ENCODE assay signal across 9 mouse cellular contexts in the genomic region with DNA sequence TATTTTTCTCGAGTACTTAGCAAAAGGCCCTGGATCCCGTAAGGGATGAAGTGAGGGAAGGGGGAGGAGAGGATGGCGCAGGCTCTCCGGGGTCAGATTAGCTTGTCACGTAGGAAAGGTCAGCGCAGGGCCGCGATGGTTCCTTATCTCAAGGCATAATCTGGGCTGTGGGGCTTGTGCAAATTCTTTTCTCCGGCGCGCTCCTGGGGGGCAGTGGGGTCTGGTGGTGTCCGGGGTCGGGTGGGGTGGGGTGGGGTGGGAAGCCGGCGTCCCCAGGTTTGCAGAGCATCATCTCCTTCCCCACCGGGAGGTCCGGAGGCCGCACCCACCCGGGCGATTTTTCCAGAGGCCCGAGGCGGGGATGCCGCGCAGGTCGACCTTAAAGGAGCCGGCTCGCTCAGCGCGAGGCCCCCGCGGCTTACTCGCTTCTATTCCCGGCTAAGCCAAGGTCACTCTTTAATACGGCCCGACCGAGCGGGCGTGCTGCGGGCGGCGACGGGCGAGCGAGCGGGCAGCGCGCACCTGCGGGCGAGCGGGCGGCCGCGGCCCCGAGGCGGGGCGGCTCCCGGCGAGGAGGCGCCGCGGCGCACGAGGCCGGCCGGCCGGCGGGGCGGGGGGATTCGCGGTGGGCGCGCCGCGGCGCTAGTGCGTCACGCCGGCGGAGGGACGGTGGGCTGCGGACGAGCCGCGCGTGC. TPM values are rescaled to one million over a fixed set of nuclear protein-coding genes. Genes with fewer than 3 reads are reported as not detected.
DNase-seq lines count a peak whose midpoint lies in the region; ATAC-seq lines count a peak whose summit lies in the region.
"Had no signal": no experiment of that assay in that cellular context is flagged by ENCODE, and none has a peak within 500 bp of the region (broad histone marks: within the 10 kb centered on the region; RNA-seq: fewer than 3 reads in every experiment).

No protein-coding gene starts in this region.

- H3K27ac ChIP-seq in forebrain, embryonic 15.5 days (replicated peaks): peak overlapping the region; percentile 85
- peak overlapping the region; percentile 92 for H3K27ac ChIP-seq in midbrain, embryonic 15.5 days

- H3K36me3 ChIP-seq in forebrain, embryonic 15.5 days: no peaks in the 10 kb centered on the region
- no peaks in the 10 kb centered on the region for H3K36me3 ChIP-seq in midbrain, embryonic 15.5 days (replicated peaks)

- peak; percentile 85 for ATAC-seq in forebrain, embryonic 15.5 days (replicated peaks)
- ATAC-seq in midbrain, embryonic 15.5 days (replicated peaks): peak; percentile 91
- no peak for ATAC-seq in monocyte, adult 5-6 weeks (replicated peaks; ENCODE audit: insufficient number of reproducible peaks, low FRiP score, low TSS enrichment, poor library complexity, severe bottlenecking)

- H3K9ac ChIP-seq in forebrain, embryonic 15.5 days (replicated peaks): peak overlapping the region; percentile 81
- H3K9ac ChIP-seq in midbrain, embryonic 15.5 days: peak overlapping the region; percentile 86

- DNase-seq in left cerebral cortex, adult 18-20 months (ENCODE audit: low spot score in 2 of 2): peak; percentile 30 to 40
- DNase-seq in left cerebral cortex, adult 9 months (ENCODE audit: low spot score in 2 of 2): no peak
- DNase-seq in cerebellum, adult 11 months: peak; percentile 35
- peak; percentile 16 for DNase-seq in kidney, postnatal 10 days
- no peak for DNase-seq in T-cell, adult 2 months (ENCODE audit: low spot score)

- 0 out of 2 replicates have a peak, but pooled peaks cover 4% of the 10 kb centered on the region for H3K4me1 ChIP-seq in forebrain, embryonic 15.5 days
- H3K4me1 ChIP-seq in midbrain, embryonic 15.5 days: peaks cover 16% of the 10 kb centered on the region

- under 1% methylated on average over 62 of the region's 85 CpGs for WGBS in forebrain, embryonic 15.5 days
- WGBS in midbrain, embryonic 15.5 days: under 1% methylated on average over 57 of the region's 85 CpGs

- H3K4me3 ChIP-seq in forebrain, embryonic 15.5 days: peak overlapping the region; percentile 97
- peak overlapping the region; percentile 65 for H3K4me3 ChIP-seq in midbrain, embryonic 15.5 days
- H3K4me3 ChIP-seq: myocyte had no signal

- peak overlapping the region; percentile 91 for H3K4me2 ChIP-seq in forebrain, embryonic 15.5 days (replicated peaks)
- H3K4me2 ChIP-seq in midbrain, embryonic 15.5 days: peak overlapping the region; percentile 75

- H3K9me3 ChIP-seq in forebrain, embryonic 15.5 days: no peaks in the 10 kb centered on the region
- H3K9me3 ChIP-seq in midbrain, embryonic 15.5 days: no peaks in the 10 kb centered on the region

- peaks cover 5% of the 10 kb centered on the region; the same call in 1 of the 2 replicates for H3K27me3 ChIP-seq in forebrain, embryonic 15.5 days
- peaks cover 3% of the 10 kb centered on the region; the same call in 1 of the 2 replicates for H3K27me3 ChIP-seq in midbrain, embryonic 15.5 days (replicated peaks)

RNA-seq across cellular contexts. Expression of a gene that starts 4.0 kb away (rescaled TPM):
- total RNA-seq in left cerebral cortex, adult 18-20 months (2021): 10 to 100 TPM; 51.9 to 53.1 TPM
- polyA plus RNA-seq in forebrain, embryonic 15.5 days (2015; fragmentation: Nextera tagmentation; extraction: Ambion mirVana): 14.4 and 15.1 TPM in 2 replicates
- 27.2 and 31.7 TPM in 2 replicates for polyA plus RNA-seq in midbrain, embryonic 15.5 days (2015; fragmentation: Nextera tagmentation; extraction: Ambion mirVana)
- total RNA-seq in monocyte, adult 5-6 weeks (2017): 0.10 to 0.64 TPM (median 0.19 TPM) in 3 replicates

RNA-seq across cellular contexts. Expression of a gene that starts 28.0 kb away (rescaled TPM):
- total RNA-seq in left cerebral cortex, adult 18-20 months (2021): under 1 TPM in 1 of 2 experiments, not detected in 1; 0.80 TPM
- polyA plus RNA-seq in forebrain, embryonic 15.5 days (2015; fragmentation: Nextera tagmentation; extraction: Ambion mirVana): 0.92 and 1.5 TPM in 2 replicates
- polyA plus RNA-seq in midbrain, embryonic 15.5 days (2015; fragmentation: Nextera tagmentation; extraction: Ambion mirVana): 0.64 and 0.77 TPM in 2 replicates
- total RNA-seq in monocyte, adult 5-6 weeks (2017): 1.2 to 5.6 TPM (median 1.3 TPM) in 3 replicates

RNA-seq across cellular contexts. Expression of a gene that starts 36.9 kb away (rescaled TPM):
- total RNA-seq in left cerebral cortex, adult 18-20 months (2021): not detected
- polyA plus RNA-seq in forebrain, embryonic 15.5 days (2015; fragmentation: Nextera tagmentation; extraction: Ambion mirVana): not detected in 2 replicates
- not detected in 2 replicates for polyA plus RNA-seq in midbrain, embryonic 15.5 days (2015; fragmentation: Nextera tagmentation; extraction: Ambion mirVana)
- total RNA-seq in monocyte, adult 5-6 weeks (2017): not detected in 3 replicates
- polyA plus RNA-seq: myocyte had no signal

Comparison
In these comparisons a context has a peak if more than half of its experiments do, and no peak if none do; other contexts are left out.
1. DNase-seq: peak in left cerebral cortex, adult 18-20 months (2 of 2), cerebellum, adult 11 months (single experiment) and kidney, postnatal 10 days (single experiment); none in left cerebral cortex, adult 9 months (0 of 2) and T-cell, adult 2 months (single experiment).
2. RNA of a gene that starts 4.0 kb away (total RNA-seq): 51.9 to 53.1 TPM in left cerebral cortex, adult 18-20 months; 0.10 to 0.64 TPM in monocyte, adult 5-6 weeks; every median in the first group is over 10 times any median in the second.